Mouse (Mus musculus) olfactory bulb, adult 2 months (tissue): ENCODE results near the gene Aldh8a1.

ENCODE experiments used
- CTCF ChIP-seq: fragments of 200-500 bp; IDR thresholded peaks from 2 replicates; pipeline ENCODE4 v1.5.1; 2012; ENCODE audit warnings: low read depth, mild to moderate bottlenecking, low read length, moderate library complexity; ENCODE audit not compliant: insufficient read depth
- POLR2A ChIP-seq: fragments of 200-500 bp; IDR thresholded peaks from 2 replicates; pipeline ENCODE4 v1.6.1; 2012; ENCODE audit warnings: mild to moderate bottlenecking, low read depth, low read length, moderate library complexity; ENCODE audit not compliant: insufficient read depth

GRCm38 (mm10) chr10:21405707-21406534 is 28.8 kb downstream of the Aldh8a1 start:
- no peak for TF ChIP-seq CTCF
- TF ChIP-seq POLR2A = no peak
